Mouse (Mus musculus) ES-E14 (cell line): ENCODE results near the gene Ankzf1.

Experiments
- CHD2 ChIP-seq: IDR thresholded peaks from 2 replicates; pipeline ENCODE4 v1.6.1; 2014; ENCODE audit warnings: mild to moderate bottlenecking, low read depth, low read length, inconsistent platforms
- HCFC1 ChIP-seq: IDR thresholded peaks from 2 replicates; pipeline ENCODE4 v1.6.1; 2012; ENCODE audit warnings: low read length, inconsistent platforms, borderline replicate concordance; ENCODE audit not compliant: insufficient read depth

DNA sequence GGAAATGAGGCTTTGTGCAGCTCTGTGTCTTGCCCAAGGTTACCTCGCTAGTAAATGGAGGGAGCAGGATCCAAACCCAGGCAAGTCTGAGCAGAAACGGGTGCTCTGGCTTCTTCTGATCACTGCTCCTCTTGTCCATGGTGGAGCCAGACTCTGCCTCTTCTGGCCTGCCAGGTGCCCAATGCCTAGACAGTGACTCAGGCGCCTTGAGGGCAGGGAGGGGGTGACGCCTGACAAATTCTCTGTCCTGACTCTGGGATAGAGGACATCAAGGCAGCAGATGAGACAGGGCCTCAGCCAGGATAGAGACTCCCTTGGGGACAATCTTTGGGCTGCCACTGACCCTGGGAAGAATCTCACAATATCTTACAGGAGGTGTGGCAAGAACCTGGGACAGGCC is 39.3 kb downstream of the Ankzf1 start:
- TF ChIP-seq HCFC1 (no peak), CHD2 (no peak)
